Mouse (Mus musculus) embryonic fibroblast, embryonic 13.5 days (primary cell): ENCODE results near the gene Tlx3.

Experiments used
- CTCF ChIP-seq: IDR thresholded peaks from 2 replicates; pipeline ENCODE4 v1.5.1; 2011; ENCODE audit warnings: mild to moderate bottlenecking, control low read depth, low read length, moderate library complexity, borderline replicate concordance; ENCODE audit not compliant: insufficient read depth
- POLR2A ChIP-seq: IDR thresholded peaks from 2 replicates; pipeline ENCODE4 v1.6.1; 2011; ENCODE audit warnings: low read depth, mild to moderate bottlenecking, control low read depth, low read length, moderate library complexity

DNA sequence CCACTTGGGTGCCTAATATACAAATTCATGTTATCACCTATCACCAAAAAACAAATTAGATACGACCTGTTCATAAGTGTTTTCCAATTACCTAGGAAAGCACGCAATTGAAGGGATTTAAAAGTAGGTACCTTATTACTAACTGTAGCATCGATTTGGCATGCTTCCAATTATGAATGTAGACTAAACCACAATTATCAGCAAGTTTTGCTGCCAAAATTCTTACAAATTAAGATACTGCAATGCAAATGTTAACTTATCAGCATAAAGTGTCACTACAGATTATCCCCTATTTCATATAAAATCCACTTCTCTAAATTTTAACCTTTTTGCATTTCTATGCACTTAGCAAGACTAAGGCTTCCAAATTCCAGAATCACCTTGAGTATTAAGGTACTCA lies 48.9 kb downstream of the Tlx3 start:
- TF ChIP-seq POLR2A (no peak), CTCF (no peak)
